Mouse (Mus musculus): ENCODE results near the gene Fgfr2.

DNA sequence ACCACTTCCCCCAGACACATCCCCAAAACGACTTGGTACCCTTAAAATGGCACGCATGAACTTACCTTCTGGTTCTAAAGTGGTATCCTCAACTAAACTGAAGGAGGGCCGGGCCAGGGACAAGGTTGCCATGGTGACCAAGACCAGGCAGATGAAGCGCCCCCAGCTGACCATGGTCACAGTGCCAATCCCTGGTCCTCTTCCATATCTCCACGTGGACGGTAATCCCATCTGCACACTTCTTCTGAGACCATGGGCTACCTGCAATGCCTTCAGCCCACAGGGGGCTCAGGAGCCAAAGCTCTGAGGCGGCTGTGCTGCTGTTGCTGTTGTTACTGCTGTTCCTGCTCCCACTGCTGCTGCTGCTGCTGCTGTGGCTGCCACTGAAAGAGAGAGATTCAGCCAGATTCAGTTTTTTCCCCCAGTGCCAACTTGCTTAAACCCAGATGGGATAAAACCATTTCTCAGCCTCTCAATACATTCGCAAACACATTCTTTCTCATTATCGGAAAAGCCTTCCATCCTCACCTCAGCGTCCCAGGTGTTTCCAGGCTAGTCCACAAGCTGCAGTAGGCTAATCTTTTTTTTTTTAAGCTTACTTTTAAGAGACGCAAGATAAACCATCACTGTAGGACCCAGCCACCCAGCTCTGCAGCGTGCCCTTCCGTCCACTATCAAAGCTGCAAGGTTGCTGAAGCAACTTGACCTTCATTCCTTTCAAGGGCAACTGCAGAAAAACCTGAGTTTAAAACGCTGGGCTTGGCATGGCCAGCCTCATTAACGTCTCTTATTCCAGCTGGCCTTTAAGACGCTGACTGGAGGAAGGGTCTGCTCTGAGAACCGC is 2861.2 kb downstream of the Fgfr2 start:
- no peak for TF ChIP-seq POLR2A (IDR thresholded peaks at IDR 0.05; ENCODE audit: insufficient read length, low read depth)
- TF ChIP-seq E2F4 (IDR thresholded peaks at IDR 0.05; ENCODE audit: insufficient read depth) = no peak
- no peak for TF ChIP-seq TCF3 (IDR thresholded peaks at IDR 0.05; ENCODE audit: insufficient read length, low read depth)
- no peak for TF ChIP-seq POLR2AphosphoS2 (IDR thresholded peaks at IDR 0.05; ENCODE audit: insufficient read length, low read depth)
- TF ChIP-seq REST (IDR thresholded peaks at IDR 0.05; ENCODE audit: insufficient read depth, insufficient read length) = no peak
- no peak for TF ChIP-seq MAX (IDR thresholded peaks at IDR 0.05; ENCODE audit: low read depth)
- TF ChIP-seq MYOD1 (IDR thresholded peaks at IDR 0.05; ENCODE audit: control insufficient read depth in 1 of 3, insufficient read length in 2 of 3, low read depth in 2 of 3) = no peak
- TF ChIP-seq TCF12 (IDR thresholded peaks at IDR 0.05; ENCODE audit: insufficient read depth, poor library complexity, severe bottlenecking) = no peak
- no peak for TF ChIP-seq USF1 (IDR thresholded peaks at IDR 0.05; ENCODE audit: low read depth)
- no peak for TF ChIP-seq CEBPB (IDR thresholded peaks at IDR 0.05; ENCODE audit: insufficient read depth, poor library complexity, severe bottlenecking)
- TF ChIP-seq SRF (IDR thresholded peaks at IDR 0.05; ENCODE audit: control insufficient read depth, insufficient read length, low read depth) = no peak
- no peak for TF ChIP-seq MYOG (IDR thresholded peaks at IDR 0.05; ENCODE audit: control insufficient read depth in 1 of 3, insufficient read depth in 1 of 3, insufficient read length in 2 of 3, low read depth in 2 of 3)
